Mouse (Mus musculus): ENCODE results near the gene Cxadr.
A peak's percentile ranks its signal among the peaks of the same experiment; 100 is the strongest.

Cxadr gene

GRCm38 (mm10) chr16:78301183-78301830 lies at the start of gene Cxadr:
TSS of gene Cxadr (plus strand) at chr16:78301489.
- peak; percentile 43 for DNase-seq (ENCODE audit: low read depth, low spot score)

- DNase-seq (ENCODE audit: low read depth, low spot score), result no peak
Measured at GRCm38 (mm10) chr16:78258989-78259388, 42.3 kb upstream of the Cxadr start.

GRCm38 (mm10) chr16:78260070-78260879 lies 41.0 kb upstream of the Cxadr start:
- no peak for DNase-seq (ENCODE audit: low read depth, low spot score)

- no peak for DNase-seq (ENCODE audit: low read depth, low spot score)
Measured at GRCm38 (mm10) chr16:78261520-78261919, 39.8 kb upstream of the Cxadr start.

GRCm38 (mm10) chr16:78264442-78265150 lies 36.7 kb upstream of the Cxadr start:
- DNase-seq (ENCODE audit: low read depth, low spot score), result no peak

GRCm38 (mm10) chr16:78265151-78265590 lies 36.1 kb upstream of the Cxadr start:
- DNase-seq (ENCODE audit: low read depth, low spot score), result peak; percentile 46

- no peak for DNase-seq (ENCODE audit: low read depth, low spot score)
Measured at GRCm38 (mm10) chr16:78265826-78266225, 35.5 kb upstream of the Cxadr start.

- no peak for DNase-seq (ENCODE audit: low read depth, low spot score)
Measured at GRCm38 (mm10) chr16:78267453-78267852, 33.8 kb upstream of the Cxadr start.

GRCm38 (mm10) chr16:78268167-78268566 lies 33.1 kb upstream of the Cxadr start:
- no peak for DNase-seq (ENCODE audit: low read depth, low spot score)

GRCm38 (mm10) chr16:78274825-78275455 lies 26.3 kb upstream of the Cxadr start:
- DNase-seq (ENCODE audit: low read depth, low spot score), result no peak

- no peak for DNase-seq (ENCODE audit: low read depth, low spot score)
Measured at GRCm38 (mm10) chr16:78277567-78277966, 23.7 kb upstream of the Cxadr start.

GRCm38 (mm10) chr16:78280093-78280881 lies 21.0 kb upstream of the Cxadr start:
- no peak for DNase-seq (ENCODE audit: low read depth, low spot score)

- DNase-seq (ENCODE audit: low read depth, low spot score), result no peak
Measured at GRCm38 (mm10) chr16:78283231-78283630, 18.1 kb upstream of the Cxadr start.

GRCm38 (mm10) chr16:78294051-78294450 lies 7.2 kb upstream of the Cxadr start:
- no peak for DNase-seq (ENCODE audit: low read depth, low spot score)

GRCm38 (mm10) chr16:78294606-78295275 lies 6.5 kb upstream of the Cxadr start:
- no peak for DNase-seq (ENCODE audit: low read depth, low spot score)

GRCm38 (mm10) chr16:78295601-78296000 lies 5.7 kb upstream of the Cxadr start:
- no peak for DNase-seq (ENCODE audit: low read depth, low spot score)

GRCm38 (mm10) chr16:78296114-78296513 lies 5.2 kb upstream of the Cxadr start:
- no peak for DNase-seq (ENCODE audit: low read depth, low spot score)

GRCm38 (mm10) chr16:78301831-78302677 lies 765 bp downstream of the Cxadr start:
- peak; percentile 10 for DNase-seq (ENCODE audit: low read depth, low spot score)

- DNase-seq (ENCODE audit: low read depth, low spot score), result no peak
Measured at GRCm38 (mm10) chr16:78302678-78303050, 1.4 kb downstream of the Cxadr start.

All from CD4-positive helper T cell, adult 2 months (primary cell).